Mouse (Mus musculus) limb, embryonic 11.5 days (tissue): ENCODE data around the gene Aunip. TPM values are rescaled to one million over a fixed set of nuclear protein-coding genes. Genes with fewer than 3 reads are reported as not detected.

ENCODE experiments used
- ATAC-seq: fragments of 200-750 bp; cut with Nextera tagmentation; 2 replicates; pipeline ENCODE4 v1.8.0; 2017; ENCODE audit warnings: low read depth; ENCODE audit not compliant: insufficient number of reproducible peaks, low FRiP score, low TSS enrichment
- DNase-seq: peaks from one replicate; pipeline ENCODE4 v3.0.0-alpha.2; 2015; ENCODE audit warnings: low spot score
- H3K27ac ChIP-seq: fragments of 300-500 bp; sonication (generic); replicated peaks from 2 replicates; pipeline ENCODE4 v1.5.1; 2014; ENCODE audit warnings: low read depth, mild to moderate bottlenecking, low read length
- H3K27me3 ChIP-seq: fragments of 300-500 bp; sonication (generic); 2 replicates; pipeline ENCODE4 v1.6.1; 2014; ENCODE audit warnings: mild to moderate bottlenecking, low read length, mixed read lengths; ENCODE audit not compliant: control insufficient read depth, insufficient read depth
- H3K36me3 ChIP-seq: fragments of 300-500 bp; sonication (generic); 2 replicates; pipeline ENCODE4 v1.6.1; 2014; ENCODE audit warnings: mild to moderate bottlenecking, low read length, moderate library complexity, mixed read lengths; ENCODE audit not compliant: control insufficient read depth, insufficient read depth
- H3K4me1 ChIP-seq: fragments of 300-500 bp; sonication (generic); 2 replicates; pipeline ENCODE4 v1.6.1; 2014; ENCODE audit warnings: low read length, mixed read lengths; ENCODE audit not compliant: control insufficient read depth, insufficient read depth
- H3K4me2 ChIP-seq: fragments of 300-500 bp; sonication (generic); 2 replicates; pipeline ENCODE4 v1.6.1; 2014; ENCODE audit warnings: low read depth, mild to moderate bottlenecking, moderate library complexity; ENCODE audit not compliant: severe bottlenecking
- H3K4me3 ChIP-seq: fragments of 300-500 bp; sonication (generic); 2 replicates; pipeline ENCODE4 v1.5.1; 2014; ENCODE audit warnings: low read depth, low read length
- H3K9ac ChIP-seq: fragments of 300-500 bp; sonication (generic); 2 replicates; pipeline ENCODE4 v1.6.1; 2014; ENCODE audit warnings: mild to moderate bottlenecking, low read length
- H3K9me3 ChIP-seq: fragments of 300-500 bp; sonication (generic); 2 replicates; pipeline ENCODE4 v1.6.1; 2016; ENCODE audit warnings: low read length; ENCODE audit not compliant: control insufficient read depth
- WGBS: fragments of 180-500 bp; shearing (Covaris S2); extraction: QIAGEN DNeasy Blood & Tissue Kit; methylation state at CpG from one replicate; pipeline ENCODE4 v1.1.7; 2014; 5-methylcytosine and 5-hydroxymethylcytosine counted together
- polyA plus RNA-seq: library from polyadenylated mRNA; unstranded; fragments of >200 nt; fragmentation: Nextera tagmentation; extraction: Ambion mirVana; gene quantifications from 2 replicates; pipeline ENCODE4 v1.2.1, GENCODE M21; 2014

The Aunip gene
- polyA plus RNA-seq, 1 experiment from 2014 or later: 10.0 TPM

GRCm38 (mm10) chr4:134514309-134514930, 3.6 kb downstream of the Aunip start:
- no peaks in the 10 kb centered on the region for H3K27me3 ChIP-seq
- H3K36me3 ChIP-seq: no peaks in the 10 kb centered on the region; the same call in 1 of the 2 replicates
- no peak overlapping the region for H3K9ac ChIP-seq
- WGBS: 90% methylated on average over 11 of the region's 11 CpGs
- no peak overlapping the region for H3K4me3 ChIP-seq
- DNase-seq: no peak
- ATAC-seq: no peak
- H3K4me1 ChIP-seq: peaks cover 4% of the 10 kb centered on the region; the same call in 1 of the 2 replicates
- no peak overlapping the region for H3K27ac ChIP-seq
- H3K4me2 ChIP-seq: no peak overlapping the region
- no peaks in the 10 kb centered on the region for H3K9me3 ChIP-seq

GRCm38 (mm10) chr4:134515614-134516013, 4.8 kb downstream of the Aunip start:
- no peak for ATAC-seq

GRCm38 (mm10) chr4:134516981-134517380, 6.2 kb downstream of the Aunip start:
- Histone ChIP-seq H3K9ac (no peak overlapping the region), H3K27me3 (no peaks in the 10 kb centered on the region), H3K4me2 (no peak overlapping the region), H3K27ac (no peak overlapping the region), H3K9me3 (no peaks in the 10 kb centered on the region), H3K36me3 (no peaks in the 10 kb centered on the region; the same call in 1 of the 2 replicates), H3K4me3 (no peak overlapping the region), H3K4me1 (no peaks in the 10 kb centered on the region)
- 89% methylated on average over 8 of the region's 8 CpGs for WGBS
- ATAC-seq (no peak), DNase-seq (no peak)

More at GRCm38 (mm10) chr4:134515614-134516013, 4.8 kb downstream of the Aunip start:
- Histone ChIP-seq H3K4me1 (peaks cover 4% of the 10 kb centered on the region; the same call in 1 of the 2 replicates), H3K4me3 (no peak overlapping the region), H3K27ac (no peak overlapping the region), H3K9me3 (no peaks in the 10 kb centered on the region), H3K4me2 (no peak overlapping the region), H3K27me3 (no peaks in the 10 kb centered on the region), H3K9ac (no peak overlapping the region), H3K36me3 (no peaks in the 10 kb centered on the region; the same call in 1 of the 2 replicates)
- 84% methylated on average over 7 of the region's 7 CpGs for WGBS
- no peak for DNase-seq

GRCm38 (mm10) chr4:134517719-134518118, 6.9 kb downstream of the Aunip start:
- H3K27me3 ChIP-seq: no peaks in the 10 kb centered on the region
- no peak overlapping the region for H3K9ac ChIP-seq
- H3K4me2 ChIP-seq: no peak overlapping the region
- no peaks in the 10 kb centered on the region for H3K4me1 ChIP-seq
- 91% methylated on average over 10 of the region's 10 CpGs for WGBS
- H3K9me3 ChIP-seq: no peaks in the 10 kb centered on the region
- H3K4me3 ChIP-seq: no peak overlapping the region
- ATAC-seq (no peak), DNase-seq (no peak)
- H3K36me3 ChIP-seq: no peaks in the 10 kb centered on the region; the same call in 1 of the 2 replicates
- no peak overlapping the region for H3K27ac ChIP-seq

- H3K4me1 ChIP-seq: no peaks in the 10 kb centered on the region
- WGBS: 96% methylated on average over 4 of the region's 4 CpGs
- H3K27ac ChIP-seq: no peak overlapping the region
- no peaks in the 10 kb centered on the region for H3K27me3 ChIP-seq
- no peak overlapping the region for H3K4me3 ChIP-seq
- H3K9ac ChIP-seq: no peak overlapping the region
- DNase-seq: no peak
- no peak for ATAC-seq
- H3K36me3 ChIP-seq: peaks cover 1% of the 10 kb centered on the region; the same call in 1 of the 2 replicates
- H3K9me3 ChIP-seq: no peaks in the 10 kb centered on the region
- H3K4me2 ChIP-seq: no peak overlapping the region
Observed at GRCm38 (mm10) chr4:134518541-134518940, 7.7 kb downstream of the Aunip start.

- Histone ChIP-seq H3K4me1 (no peaks in the 10 kb centered on the region), H3K4me2 (no peak overlapping the region), H3K27ac (no peak overlapping the region), H3K4me3 (no peak overlapping the region), H3K9ac (no peak overlapping the region), H3K9me3 (no peaks in the 10 kb centered on the region), H3K36me3 (peaks cover 7% of the 10 kb centered on the region; the same call in 1 of the 2 replicates), H3K27me3 (no peaks in the 10 kb centered on the region)
- ATAC-seq (no peak), DNase-seq (no peak)
Observed at GRCm38 (mm10) chr4:134519281-134519680, 8.5 kb downstream of the Aunip start.

GRCm38 (mm10) chr4:134523447-134523846, 12.6 kb downstream of the Aunip start:
- Histone ChIP-seq H3K4me1 (no peaks in the 10 kb centered on the region), H3K9me3 (no peaks in the 10 kb centered on the region), H3K9ac (no peak overlapping the region), H3K36me3 (peaks cover 13% of the 10 kb centered on the region; the same call in 1 of the 2 replicates), H3K4me3 (no peak overlapping the region), H3K27ac (no peak overlapping the region), H3K27me3 (no peaks in the 10 kb centered on the region), H3K4me2 (no peak overlapping the region)
- no peak for ATAC-seq
- WGBS: 85% methylated on average over 4 of the region's 4 CpGs
- no peak for DNase-seq

- Histone ChIP-seq H3K36me3 (peaks cover 21% of the 10 kb centered on the region; the same call in 1 of the 2 replicates), H3K4me2 (no peak overlapping the region), H3K9me3 (no peaks in the 10 kb centered on the region), H3K27ac (no peak overlapping the region), H3K27me3 (no peaks in the 10 kb centered on the region), H3K4me3 (no peak overlapping the region), H3K4me1 (no peaks in the 10 kb centered on the region), H3K9ac (no peak overlapping the region)
- DNase-seq: no peak
- 67% methylated on average over 5 of the region's 5 CpGs for WGBS
- no peak for ATAC-seq
Observed at GRCm38 (mm10) chr4:134525806-134526205, 15.0 kb downstream of the Aunip start.

- H3K27ac ChIP-seq: no peak overlapping the region
- no peak overlapping the region for H3K4me3 ChIP-seq
- no peaks in the 10 kb centered on the region for H3K27me3 ChIP-seq
- DNase-seq (no peak), ATAC-seq (no peak)
- H3K36me3 ChIP-seq: peaks cover 21% of the 10 kb centered on the region; the same call in 1 of the 2 replicates
- H3K9me3 ChIP-seq: no peaks in the 10 kb centered on the region
- no peak overlapping the region for H3K9ac ChIP-seq
- H3K4me1 ChIP-seq: no peaks in the 10 kb centered on the region
- 87% methylated on average over 5 of the region's 5 CpGs for WGBS
- no peak overlapping the region for H3K4me2 ChIP-seq
Observed at GRCm38 (mm10) chr4:134526220-134526619, 15.4 kb downstream of the Aunip start.
